Mouse (Mus musculus): ENCODE results near the gene Gstm6. TPM values are rescaled to one million over a fixed set of nuclear protein-coding genes. Genes with fewer than 3 reads are reported as not detected.
"Not testable (repeated sequence)": the region's sequence is repeated elsewhere in the genome, so short reads cannot be mapped to it uniquely, and the experiment has no call there.

Gene Gstm6
- polyA plus RNA-seq, 1 experiment from 2014 or later: 12.0 TPM

DNA sequence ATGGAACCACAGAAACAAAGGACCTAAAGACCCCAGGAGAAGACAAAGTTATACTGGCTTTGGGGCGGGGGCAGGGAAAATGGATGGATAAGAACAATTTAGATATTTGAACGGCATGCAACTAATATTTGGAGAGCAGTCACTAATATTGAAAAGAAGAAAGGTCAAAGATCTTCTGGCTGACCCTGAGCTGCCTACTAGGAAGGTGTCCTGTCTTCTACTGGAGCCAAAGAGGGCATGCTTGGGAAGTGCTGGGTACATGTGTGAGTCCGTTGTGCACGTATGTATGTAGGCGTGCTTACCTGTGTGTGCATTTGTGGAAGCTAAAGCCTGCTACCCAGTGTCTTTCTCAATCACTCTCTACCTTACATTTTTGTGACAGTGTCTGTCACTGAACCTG lies 23.1 kb upstream of the Gstm6 start:
- no peak for ATAC-seq (ENCODE audit: low FRiP score)
- Histone ChIP-seq H3K27me3 (no peaks in the 10 kb centered on the region), H3K36me3 (replicated peaks) (no peaks in the 10 kb centered on the region), H3K9me3 (no peaks in the 10 kb centered on the region), H3K27ac (no peak overlapping the region), H3K4me3 (replicated peaks) (no peak overlapping the region), H3K4me2 (no peak overlapping the region), H3K9ac (no peak overlapping the region), H3K4me1 (peaks cover 9% of the 10 kb centered on the region)
- WGBS: 96% methylated on average over 5 of the region's 5 CpGs

GRCm38 (mm10) chr3:107965592-107965991 lies 22.0 kb upstream of the Gstm6 start:
- Histone ChIP-seq H3K36me3 (replicated peaks) (no peaks in the 10 kb centered on the region), H3K4me3 (replicated peaks) (no peak overlapping the region), H3K9me3 (no peaks in the 10 kb centered on the region), H3K4me1 (peaks cover 9% of the 10 kb centered on the region), H3K9ac (no peak overlapping the region), H3K27ac (no peak overlapping the region), H3K27me3 (no peaks in the 10 kb centered on the region), H3K4me2 (no peak overlapping the region)
- 74% methylated on average over 1 of the region's 1 CpGs for WGBS
- no peak for ATAC-seq (ENCODE audit: low FRiP score)

- H3K36me3 ChIP-seq (replicated peaks): no peaks in the 10 kb centered on the region
- WGBS: 58% methylated on average over 5 of the region's 5 CpGs
- H3K9ac ChIP-seq: no peak overlapping the region
- 0 out of 2 replicates have a peak overlapping the region, but pooled peaks have one; percentile 31 for H3K27ac ChIP-seq
- peaks cover 9% of the 10 kb centered on the region for H3K4me1 ChIP-seq
- no peaks in the 10 kb centered on the region for H3K9me3 ChIP-seq
- H3K27me3 ChIP-seq: no peaks in the 10 kb centered on the region
- H3K4me2 ChIP-seq: no peak overlapping the region
- H3K4me3 ChIP-seq (replicated peaks): no peak overlapping the region
- no peak for ATAC-seq (ENCODE audit: low FRiP score)
Measured at GRCm38 (mm10) chr3:107964656-107965308, 21.2 kb upstream of the Gstm6 start.

DNA sequence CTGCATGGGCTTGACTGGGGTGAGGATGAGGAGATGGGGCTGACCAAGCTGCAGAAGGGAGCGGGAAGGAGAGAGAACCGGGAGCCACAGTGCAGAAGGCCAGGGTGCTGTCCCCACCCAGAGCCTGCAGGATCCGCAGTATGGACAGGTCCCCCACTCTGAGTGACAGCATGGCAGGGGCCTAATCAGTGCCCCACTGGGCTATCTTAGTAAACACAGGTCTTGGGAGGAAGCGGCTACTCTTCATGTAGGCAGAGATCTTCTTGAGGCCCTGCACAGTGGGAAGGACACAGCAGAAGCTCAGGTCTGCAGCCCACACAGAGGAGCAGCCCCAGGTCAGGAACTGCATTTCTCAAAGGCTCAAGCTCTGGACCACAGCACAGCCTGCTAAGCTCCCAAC lies 20.5 kb upstream of the Gstm6 start:
- Histone ChIP-seq H3K9me3 (no peaks in the 10 kb centered on the region), H3K27ac (no peak overlapping the region), H3K36me3 (replicated peaks) (no peaks in the 10 kb centered on the region), H3K4me3 (replicated peaks) (no peak overlapping the region), H3K4me2 (no peak overlapping the region), H3K27me3 (no peaks in the 10 kb centered on the region), H3K9ac (no peak overlapping the region), H3K4me1 (peaks cover 9% of the 10 kb centered on the region)
- ATAC-seq (ENCODE audit: low FRiP score): no peak
- 83% methylated on average over 4 of the region's 4 CpGs for WGBS

- H3K36me3 ChIP-seq (replicated peaks); H3K4me3 ChIP-seq (replicated peaks); H3K27ac ChIP-seq; H3K9me3 ChIP-seq; H3K9ac ChIP-seq; H3K4me1 ChIP-seq; ATAC-seq (ENCODE audit: low FRiP score); H3K4me2 ChIP-seq; H3K27me3 ChIP-seq: not testable (repeated sequence)
- WGBS: 87% methylated on average over 9 of the region's 9 CpGs
Measured at GRCm38 (mm10) chr3:107955260-107955659, 11.7 kb upstream of the Gstm6 start.

DNA sequence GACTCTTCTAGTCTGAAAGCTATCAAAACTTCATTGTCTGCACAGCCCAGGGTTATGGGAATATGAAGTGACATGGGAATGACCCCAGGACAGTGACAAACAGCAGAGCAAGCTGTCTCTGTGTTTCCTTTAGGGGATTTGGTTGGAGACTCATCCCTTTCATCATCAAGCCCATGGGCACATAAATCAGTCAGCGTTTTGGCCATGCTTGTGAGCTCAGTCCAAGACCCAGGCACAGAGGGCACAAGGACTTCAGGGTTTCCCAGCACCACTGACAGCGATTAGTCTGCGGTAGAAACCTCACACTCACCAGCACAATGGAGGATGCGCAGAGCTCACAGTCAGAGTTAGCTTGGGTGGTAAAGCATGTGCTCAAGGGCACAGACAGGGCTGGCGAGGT lies 10.4 kb upstream of the Gstm6 start:
- WGBS: 84% methylated on average over 5 of the region's 5 CpGs

GRCm38 (mm10) chr3:107953328-107953755 lies 9.8 kb upstream of the Gstm6 start:
- WGBS: 21% methylated on average over 6 of the region's 6 CpGs
- ATAC-seq (ENCODE audit: low FRiP score): no peak
- Histone ChIP-seq H3K4me2 (no peak overlapping the region), H3K36me3 (replicated peaks) (no peaks in the 10 kb centered on the region), H3K9ac (no peak overlapping the region), H3K4me1 (no peaks in the 10 kb centered on the region), H3K4me3 (replicated peaks) (no peak overlapping the region), H3K27ac (no peak overlapping the region), H3K9me3 (no peaks in the 10 kb centered on the region), H3K27me3 (no peaks in the 10 kb centered on the region)

More for the DNA sequence above, 10.4 kb upstream of the Gstm6 start:
- no peaks in the 10 kb centered on the region for H3K4me1 ChIP-seq
- ATAC-seq (ENCODE audit: low FRiP score): no peak
- H3K27ac ChIP-seq: no peak overlapping the region
- H3K9ac ChIP-seq: no peak overlapping the region
- H3K27me3 ChIP-seq: no peaks in the 10 kb centered on the region
- no peaks in the 10 kb centered on the region for H3K9me3 ChIP-seq
- no peak overlapping the region for H3K4me3 ChIP-seq (replicated peaks)
- no peaks in the 10 kb centered on the region for H3K36me3 ChIP-seq (replicated peaks)
- no peak overlapping the region for H3K4me2 ChIP-seq

DNA sequence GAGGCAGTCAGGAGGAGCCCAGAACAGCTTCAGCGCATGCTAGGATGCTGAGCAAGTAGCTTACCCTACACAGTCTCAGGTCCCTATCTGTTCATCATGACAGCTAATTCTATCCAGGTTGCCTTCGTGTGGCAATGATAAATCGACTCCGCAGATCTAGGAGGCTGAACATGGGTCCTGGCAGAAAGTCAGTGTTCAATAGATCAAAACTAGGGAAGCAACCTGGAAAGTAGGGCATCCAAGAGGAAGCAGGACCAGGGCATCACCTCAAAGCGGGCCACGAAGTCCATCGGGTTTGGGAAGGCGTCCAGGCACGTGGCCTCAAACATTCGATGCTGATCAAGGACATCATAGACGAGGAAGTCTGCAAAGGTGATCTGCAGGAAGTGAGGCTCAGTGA lies 7.0 kb upstream of the Gstm6 start:
- no peaks in the 10 kb centered on the region for H3K27me3 ChIP-seq
- no peak overlapping the region for H3K4me2 ChIP-seq
- no peaks in the 10 kb centered on the region for H3K9me3 ChIP-seq
- no peaks in the 10 kb centered on the region for H3K4me1 ChIP-seq
- H3K4me3 ChIP-seq (replicated peaks): no peak overlapping the region
- ATAC-seq (ENCODE audit: low FRiP score): no peak
- 90% methylated on average over 11 of the region's 11 CpGs for WGBS
- no peak overlapping the region for H3K27ac ChIP-seq
- no peaks in the 10 kb centered on the region for H3K36me3 ChIP-seq (replicated peaks)
- H3K9ac ChIP-seq: no peak overlapping the region

DNA sequence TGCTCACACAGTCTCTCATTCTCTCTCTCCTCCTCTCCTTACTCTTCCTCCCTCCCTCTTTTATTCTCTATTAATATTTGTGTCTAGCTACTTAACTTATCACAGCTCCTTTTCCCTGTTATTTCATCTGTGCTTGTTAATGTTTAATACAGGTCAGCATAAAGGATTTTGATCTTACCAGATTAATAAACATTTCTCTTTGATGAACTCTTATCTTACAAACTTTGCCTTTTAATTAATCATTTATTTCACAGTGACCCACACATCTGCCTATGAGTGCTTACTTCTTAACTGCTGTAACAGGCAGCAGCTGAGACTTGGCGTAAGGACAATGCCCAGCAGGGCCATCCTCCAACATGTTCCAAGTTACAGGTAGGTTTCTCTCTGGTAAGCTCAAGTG lies 5.9 kb upstream of the Gstm6 start:
- H3K36me3 ChIP-seq (replicated peaks); H3K9me3 ChIP-seq; H3K27me3 ChIP-seq; H3K4me1 ChIP-seq; H3K27ac ChIP-seq; H3K9ac ChIP-seq; H3K4me2 ChIP-seq; H3K4me3 ChIP-seq (replicated peaks); ATAC-seq (ENCODE audit: low FRiP score): not testable (repeated sequence)
- 97% methylated on average over 1 of the region's 1 CpGs for WGBS

DNA sequence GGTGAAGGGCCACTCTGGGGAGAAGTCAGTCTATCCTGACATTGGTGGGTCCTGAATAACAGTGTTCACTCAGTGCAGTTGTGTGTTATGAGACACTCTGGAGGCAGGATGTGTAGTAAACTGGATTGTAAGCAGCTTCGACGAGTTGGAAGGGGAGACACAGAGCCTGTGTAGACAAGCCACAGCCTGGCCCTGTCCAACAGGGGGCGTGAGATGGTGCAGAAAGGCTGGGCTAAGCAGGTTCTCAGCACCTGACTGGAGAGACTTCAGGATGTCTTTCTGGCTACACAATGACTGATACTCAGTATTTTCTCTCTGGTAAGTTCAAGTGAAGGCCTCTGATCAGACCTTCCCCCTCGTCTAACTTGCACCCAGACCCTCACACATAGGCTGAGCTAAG lies 2.2 kb upstream of the Gstm6 start:
- Histone ChIP-seq H3K9me3 (no peaks in the 10 kb centered on the region), H3K27ac (no peak overlapping the region), H3K36me3 (replicated peaks) (no peaks in the 10 kb centered on the region), H3K9ac (no peak overlapping the region), H3K4me2 (no peak overlapping the region), H3K27me3 (no peaks in the 10 kb centered on the region), H3K4me3 (replicated peaks) (no peak overlapping the region), H3K4me1 (peaks cover 10% of the 10 kb centered on the region)
- no peak for ATAC-seq (ENCODE audit: low FRiP score)
- 52% methylated on average over 4 of the region's 4 CpGs for WGBS

DNA sequence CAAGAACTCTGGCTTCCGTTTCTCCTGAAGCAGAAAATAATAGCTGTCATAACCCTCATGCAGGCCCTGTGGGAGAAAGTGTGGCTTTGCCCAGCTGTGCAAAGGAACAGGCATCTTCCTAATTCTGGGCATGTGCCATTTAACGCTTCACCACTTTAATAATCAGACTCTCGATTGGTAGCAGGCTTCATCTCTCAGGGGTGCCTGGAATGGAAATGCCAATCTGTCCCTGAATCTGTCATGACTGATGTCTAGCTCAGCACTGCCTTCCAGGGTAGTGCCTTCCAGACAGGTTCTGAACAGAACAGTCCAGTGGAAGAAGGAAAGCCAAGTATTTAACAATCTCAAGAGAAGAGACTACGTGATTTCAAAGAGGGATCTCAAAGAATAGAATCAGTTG lies 2.3 kb downstream of the Gstm6 start:
- peaks cover 17% of the 10 kb centered on the region for H3K4me1 ChIP-seq
- H3K27ac ChIP-seq: no peak overlapping the region
- H3K4me3 ChIP-seq (replicated peaks): no peak overlapping the region
- no peak for ATAC-seq (ENCODE audit: low FRiP score)
- no peak overlapping the region for H3K9ac ChIP-seq
- H3K9me3 ChIP-seq: no peaks in the 10 kb centered on the region
- H3K27me3 ChIP-seq: no peaks in the 10 kb centered on the region
- no peaks in the 10 kb centered on the region for H3K36me3 ChIP-seq (replicated peaks)
- 80% methylated on average over 4 of the region's 4 CpGs for WGBS
- no peak overlapping the region for H3K4me2 ChIP-seq

DNA sequence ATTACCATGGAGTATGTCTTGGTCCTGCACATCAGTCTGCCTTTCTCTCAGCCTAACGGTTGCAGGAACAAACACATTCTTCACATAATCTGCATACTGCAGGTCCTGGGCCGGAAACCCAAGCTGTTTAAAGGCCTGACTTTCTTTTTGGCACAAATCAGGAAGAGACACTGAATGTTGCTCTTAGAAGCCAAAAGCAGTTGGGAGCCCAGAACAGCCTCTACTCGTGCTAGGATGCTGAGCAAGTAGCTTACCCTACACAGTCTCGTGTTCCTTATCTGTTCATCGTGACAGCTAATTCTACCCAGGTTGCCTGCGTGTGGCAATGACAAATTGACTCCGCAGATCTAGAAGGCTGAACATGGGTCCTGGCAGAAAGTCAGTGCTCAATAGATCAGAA lies 3.0 kb downstream of the Gstm6 start:
- H3K4me3 ChIP-seq (replicated peaks): no peak overlapping the region
- WGBS: 89% methylated on average over 7 of the region's 7 CpGs
- H3K27me3 ChIP-seq: no peaks in the 10 kb centered on the region
- H3K4me2 ChIP-seq: no peak overlapping the region
- H3K36me3 ChIP-seq (replicated peaks): no peaks in the 10 kb centered on the region
- H3K9me3 ChIP-seq: no peaks in the 10 kb centered on the region
- peaks cover 17% of the 10 kb centered on the region for H3K4me1 ChIP-seq
- H3K27ac ChIP-seq: no peak overlapping the region
- no peak for ATAC-seq (ENCODE audit: low FRiP score)
- no peak overlapping the region for H3K9ac ChIP-seq

- ATAC-seq (ENCODE audit: low FRiP score): no peak
- Histone ChIP-seq H3K9ac (no peak overlapping the region), H3K36me3 (replicated peaks) (no peaks in the 10 kb centered on the region), H3K9me3 (no peaks in the 10 kb centered on the region), H3K27ac (no peak overlapping the region), H3K27me3 (no peaks in the 10 kb centered on the region), H3K4me2 (no peak overlapping the region), H3K4me3 (replicated peaks) (no peak overlapping the region), H3K4me1 (peaks cover 17% of the 10 kb centered on the region)
- 64% methylated on average over 4 of the region's 4 CpGs for WGBS
Measured at GRCm38 (mm10) chr3:107939830-107940229, 3.7 kb downstream of the Gstm6 start.
